Mouse (Mus musculus) liver, embryonic 12.5 days (tissue): ENCODE measurements around the gene Olfr1222. TPM values are rescaled to one million over a fixed set of nuclear protein-coding genes. Genes with fewer than 3 reads are reported as not detected.
"Not testable (repeated sequence)": the region's sequence is repeated elsewhere in the genome, so short reads cannot be mapped to it uniquely, and the experiment has no call there.

Source experiments
- ATAC-seq: fragments of 200-750 bp; cut with Nextera tagmentation; 2 replicates; pipeline ENCODE4 v1.8.0; 2017; ENCODE audit warnings: moderate number of reproducible peaks, mild to moderate bottlenecking, moderate library complexity
- H3K27ac ChIP-seq: fragments of 300-500 bp; sonication (generic); 2 replicates; pipeline ENCODE4 v1.5.1; 2016; ENCODE audit warnings: mild to moderate bottlenecking
- H3K27me3 ChIP-seq: fragments of 300-500 bp; sonication (generic); replicated peaks from 2 replicates; pipeline ENCODE4 v1.6.1; 2016; ENCODE audit warnings: mild to moderate bottlenecking, moderate library complexity
- H3K36me3 ChIP-seq: fragments of 300-500 bp; sonication (generic); 2 replicates; pipeline ENCODE4 v1.6.1; 2016; ENCODE audit warnings: mild to moderate bottlenecking, moderate library complexity
- H3K4me1 ChIP-seq: fragments of 300-500 bp; sonication (generic); 2 replicates; pipeline ENCODE4 v1.6.1; 2016
- H3K4me2 ChIP-seq: fragments of 300-500 bp; sonication (generic); 2 replicates; pipeline ENCODE4 v1.6.1; 2016; ENCODE audit warnings: mild to moderate bottlenecking, moderate library complexity
- H3K4me3 ChIP-seq: fragments of 300-500 bp; sonication (generic); 2 replicates; pipeline ENCODE4 v1.5.1; 2016; ENCODE audit warnings: mild to moderate bottlenecking, moderate library complexity
- H3K9ac ChIP-seq: fragments of 300-500 bp; sonication (generic); 2 replicates; pipeline ENCODE4 v1.6.1; 2016; ENCODE audit warnings: mild to moderate bottlenecking, moderate library complexity
- H3K9me3 ChIP-seq: fragments of 300-500 bp; sonication (generic); replicated peaks from 2 replicates; pipeline ENCODE4 v1.6.1; 2016; ENCODE audit warnings: mild to moderate bottlenecking, moderate library complexity
- WGBS: fragments of 180-500 bp; shearing (Covaris S2); methylation state at CpG from one replicate; pipeline ENCODE4 v1.1.7; 2016; ENCODE audit not compliant: insufficient replicate concordance; 5-methylcytosine and 5-hydroxymethylcytosine counted together
- polyA plus RNA-seq: library from polyadenylated mRNA; unstranded; fragments of >200 nt; fragmentation: Nextera tagmentation; extraction: Ambion mirVana; gene quantifications from 2 replicates; pipeline ENCODE4 v1.2.1, GENCODE M21; 2016

The Olfr1222 gene
- polyA plus RNA-seq, result not detected in 2 replicates

DNA sequence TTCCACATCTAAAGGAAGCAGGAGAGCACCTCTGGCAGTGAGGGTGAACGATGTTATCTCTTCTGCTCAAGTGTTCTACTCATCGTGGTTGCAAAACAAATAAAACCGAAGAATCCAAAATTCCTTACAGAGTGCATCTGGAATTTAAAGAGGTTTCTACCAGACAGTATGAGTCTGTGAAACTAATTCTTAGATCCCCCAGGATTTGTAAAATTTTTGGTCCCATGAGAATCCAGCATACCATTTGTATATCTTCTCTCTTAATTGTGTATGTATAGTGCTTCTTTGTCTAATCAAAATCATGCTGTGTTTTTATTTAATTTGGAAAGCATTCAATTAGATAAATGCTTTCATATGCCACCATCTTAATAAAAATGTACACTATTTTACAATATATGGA lies at the start of gene Olfr1222:
Gene Olfr1222 (minus strand): TSS at position 101 of the 400 bp plus-strand sequence.
- Histone ChIP-seq H3K36me3 (no peaks in the 10 kb centered on the region), H3K27me3 (no peaks in the 10 kb centered on the region), H3K9ac (no peak within 1 kb of the TSS), H3K27ac (no peak within 1 kb of the TSS), H3K9me3 (no peaks in the 10 kb centered on the region), H3K4me1 (no peaks in the 10 kb centered on the region), H3K4me3 (no peak within 1 kb of the TSS), H3K4me2 (no peak within 1 kb of the TSS)
- ATAC-seq, result no peak
- WGBS, result 39% methylated on average over 3 of the region's 3 CpGs

DNA sequence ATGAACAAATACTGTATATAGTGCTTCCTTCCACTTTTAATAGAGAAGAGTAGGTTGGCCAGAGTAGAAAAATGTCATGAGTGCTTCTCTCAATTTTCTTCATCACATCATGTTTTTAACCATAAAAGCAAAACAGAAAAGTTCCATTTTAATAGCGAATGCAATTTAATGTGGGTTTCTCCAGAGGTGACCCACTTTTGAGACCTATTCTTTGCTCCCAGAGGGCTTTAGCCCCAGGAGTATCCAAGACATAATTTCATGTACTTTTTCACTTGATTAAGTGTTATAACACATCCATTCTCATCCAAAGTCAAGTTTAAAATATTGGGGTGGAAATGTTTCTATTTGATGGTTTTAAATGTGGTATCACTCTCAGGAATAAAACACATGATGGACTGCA lies 41.7 kb upstream of the Olfr1222 start, which contains the start of gene Olfr1225:
Gene Olfr1225 (minus strand): TSS at position 101 of the 400 bp plus-strand sequence.
- H3K9ac ChIP-seq, result no peak within 1 kb of the TSS
- no peak within 1 kb of the TSS for H3K27ac ChIP-seq
- no peaks in the 10 kb centered on the region for H3K9me3 ChIP-seq
- ATAC-seq, result no peak
- H3K27me3 ChIP-seq, result no peaks in the 10 kb centered on the region
- H3K36me3 ChIP-seq, result no peaks in the 10 kb centered on the region
- H3K4me2 ChIP-seq, result no peak within 1 kb of the TSS
- WGBS, result 68% methylated on average over 1 of the region's 1 CpGs
- H3K4me3 ChIP-seq, result no peak within 1 kb of the TSS
- H3K4me1 ChIP-seq, result no peaks in the 10 kb centered on the region

DNA sequence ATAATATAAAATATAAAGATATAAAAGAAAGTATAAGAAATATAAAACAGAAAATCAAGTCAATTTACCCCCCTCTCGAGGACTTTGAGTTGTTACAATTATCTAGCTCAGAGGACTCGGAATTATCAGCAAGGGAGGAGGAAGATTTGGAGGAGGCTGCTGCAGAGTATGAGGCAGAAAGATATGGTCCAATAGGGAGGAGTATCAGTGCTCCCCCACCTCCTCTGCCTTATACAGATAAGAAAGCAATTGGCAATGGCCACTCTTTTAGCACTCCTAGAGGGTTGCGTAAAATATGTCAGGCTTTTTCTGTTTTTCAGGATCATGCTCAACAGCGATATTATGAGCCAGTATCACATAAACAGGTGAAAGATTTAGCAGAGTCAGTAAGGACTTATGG lies 31.9 kb upstream of the Olfr1222 start:
- not testable (repeated sequence) for H3K9me3 ChIP-seq, H3K4me1 ChIP-seq, H3K4me2 ChIP-seq, H3K9ac ChIP-seq, H3K27me3 ChIP-seq, H3K36me3 ChIP-seq, H3K27ac ChIP-seq, H3K4me3 ChIP-seq, ATAC-seq
- 66% methylated on average over 4 of the region's 4 CpGs for WGBS

DNA sequence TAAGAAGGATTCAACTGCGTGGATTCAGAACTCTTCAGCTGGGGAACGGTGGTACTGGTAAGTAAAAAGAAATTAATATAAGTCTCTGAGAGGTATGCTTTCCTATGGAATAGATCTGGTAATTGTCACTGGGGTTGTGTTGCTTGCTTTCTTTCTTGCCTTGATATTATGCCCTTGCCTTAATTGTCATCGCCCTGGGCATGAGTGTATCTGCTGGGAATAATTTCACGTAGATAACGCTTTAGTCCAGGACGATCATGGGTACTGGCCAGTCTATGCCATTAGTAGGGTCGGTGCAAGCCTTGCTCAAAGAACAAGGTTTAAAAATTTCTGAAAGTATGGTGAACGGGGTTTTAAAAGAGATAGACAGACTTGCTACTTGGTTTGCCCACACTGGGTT lies 31.1 kb upstream of the Olfr1222 start, which contains the start of gene Olfr1224-ps1:
Gene Olfr1224-ps1 (minus strand): TSS at position 101 of the 400 bp plus-strand sequence.
- ATAC-seq, H3K27me3 ChIP-seq, H3K4me3 ChIP-seq, H3K9ac ChIP-seq, H3K36me3 ChIP-seq, H3K9me3 ChIP-seq, H3K4me2 ChIP-seq, H3K4me1 ChIP-seq, H3K27ac ChIP-seq: not testable (repeated sequence)
- WGBS, result 83% methylated on average over 8 of the region's 8 CpGs

DNA sequence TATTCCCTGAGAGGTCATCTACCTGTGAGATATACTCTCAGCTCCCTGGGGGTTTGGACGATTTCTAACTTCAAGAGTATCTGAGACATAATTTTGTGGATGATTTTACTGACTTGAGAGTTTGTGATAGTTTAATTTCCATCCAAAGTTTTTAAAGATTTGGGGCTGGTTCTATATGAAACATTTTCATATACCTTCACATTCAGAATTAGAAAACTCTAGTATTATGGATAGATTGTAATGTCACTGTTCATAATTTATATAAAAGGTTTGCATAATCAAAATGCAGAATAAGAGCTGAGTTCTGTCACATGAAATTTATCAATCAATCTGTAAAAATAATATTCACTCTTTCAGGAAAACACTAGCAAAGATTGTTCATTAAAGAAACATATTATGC lies 18.6 kb upstream of the Olfr1222 start, which contains the start of gene Olfr1223:
Gene Olfr1223 (minus strand): TSS at position 101 of the 400 bp plus-strand sequence.
- Histone ChIP-seq H3K4me3 (no peak within 1 kb of the TSS), H3K9me3 (no peaks in the 10 kb centered on the region), H3K4me2 (no peak within 1 kb of the TSS), H3K9ac (no peak within 1 kb of the TSS), H3K36me3 (no peaks in the 10 kb centered on the region), H3K27ac (no peak within 1 kb of the TSS), H3K27me3 (no peaks in the 10 kb centered on the region), H3K4me1 (no peaks in the 10 kb centered on the region)
- WGBS, result 44% methylated on average over 1 of the region's 1 CpGs
- no peak for ATAC-seq

DNA sequence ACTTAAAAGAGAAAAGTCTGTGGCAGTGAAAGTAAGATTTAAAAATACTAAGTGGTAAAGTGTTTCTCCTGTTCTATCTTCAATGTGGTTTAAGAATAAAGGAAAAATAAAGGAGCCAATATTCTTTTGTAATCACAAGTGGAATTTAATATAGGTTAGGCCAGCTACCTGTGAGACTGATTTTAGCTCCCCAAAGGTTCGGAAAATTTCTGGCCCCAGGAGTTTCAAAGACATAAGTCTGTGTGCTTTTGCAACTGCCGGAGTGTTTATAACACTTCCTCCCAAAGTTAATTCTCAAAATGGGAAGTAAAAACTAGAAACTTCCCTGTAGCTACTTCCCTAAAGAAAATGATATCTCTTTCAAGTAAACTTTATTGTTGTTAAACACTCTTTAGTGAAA lies 15.7 kb downstream of the Olfr1222 start, which contains the start of gene Olfr1221:
Gene Olfr1221 (minus strand): TSS at position 101 of the 400 bp plus-strand sequence.
- 41% methylated on average over 2 of the region's 2 CpGs for WGBS
- ATAC-seq, result no peak
- Histone ChIP-seq H3K36me3 (no peaks in the 10 kb centered on the region), H3K4me2 (no peak within 1 kb of the TSS), H3K27ac (no peak within 1 kb of the TSS), H3K27me3 (no peaks in the 10 kb centered on the region), H3K4me1 (no peaks in the 10 kb centered on the region), H3K4me3 (no peak within 1 kb of the TSS), H3K9me3 (no peaks in the 10 kb centered on the region), H3K9ac (no peak within 1 kb of the TSS)

DNA sequence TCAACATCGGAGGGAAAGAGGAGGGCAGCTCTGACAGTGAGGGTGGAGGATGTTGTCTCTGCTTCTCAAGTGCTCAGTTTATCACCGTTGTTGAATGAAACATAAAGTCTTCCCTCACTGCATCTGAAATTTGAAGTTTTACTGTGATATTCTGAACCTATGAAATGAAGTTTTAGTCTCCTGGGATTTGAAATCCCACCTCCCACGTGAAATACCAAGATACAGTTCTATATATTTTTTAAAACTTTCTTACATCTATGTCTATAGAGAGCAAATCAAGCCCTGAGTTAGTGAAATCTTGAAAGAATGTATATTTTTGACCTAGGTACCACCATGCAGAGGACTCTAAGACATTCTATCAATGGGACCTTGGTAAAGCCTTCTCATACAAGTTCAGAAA lies 26.1 kb downstream of the Olfr1222 start, which contains the start of gene Olfr1220:
Gene Olfr1220 (minus strand): TSS at position 101 of the 400 bp plus-strand sequence.
- no peak within 1 kb of the TSS for H3K27ac ChIP-seq
- 60% methylated on average over 3 of the region's 3 CpGs for WGBS
- no peaks in the 10 kb centered on the region for H3K36me3 ChIP-seq
- no peaks in the 10 kb centered on the region for H3K9me3 ChIP-seq
- no peak within 1 kb of the TSS for H3K4me3 ChIP-seq
- H3K4me1 ChIP-seq, result no peaks in the 10 kb centered on the region
- ATAC-seq, result no peak
- H3K9ac ChIP-seq, result no peak within 1 kb of the TSS
- no peak within 1 kb of the TSS for H3K4me2 ChIP-seq
- H3K27me3 ChIP-seq, result no peaks in the 10 kb centered on the region

DNA sequence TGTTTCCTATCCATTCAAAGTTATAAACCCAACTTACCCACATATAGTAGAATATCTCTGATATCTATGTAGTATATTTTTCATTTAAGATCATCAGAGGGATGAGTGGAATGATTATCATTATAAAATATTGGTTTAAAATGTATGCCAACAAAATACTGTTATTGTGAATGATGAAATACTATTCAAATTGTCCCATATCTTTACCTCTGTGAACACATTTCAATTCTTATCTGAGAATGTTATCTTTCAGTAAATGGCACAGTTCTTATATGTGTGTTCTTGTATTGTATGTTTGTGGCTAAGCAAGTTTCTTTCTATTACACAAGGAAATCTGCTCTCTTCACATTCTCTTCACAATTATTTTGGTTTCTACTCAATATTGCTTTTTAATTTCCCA lies 27.2 kb downstream of the Olfr1222 start:
- Histone ChIP-seq H3K36me3 (no peaks in the 10 kb centered on the region), H3K4me1 (no peaks in the 10 kb centered on the region), H3K27ac (no peak overlapping the region), H3K27me3 (no peaks in the 10 kb centered on the region), H3K9ac (no peak overlapping the region), H3K4me3 (no peak overlapping the region), H3K9me3 (no peaks in the 10 kb centered on the region), H3K4me2 (no peak overlapping the region)
- no peak for ATAC-seq

DNA sequence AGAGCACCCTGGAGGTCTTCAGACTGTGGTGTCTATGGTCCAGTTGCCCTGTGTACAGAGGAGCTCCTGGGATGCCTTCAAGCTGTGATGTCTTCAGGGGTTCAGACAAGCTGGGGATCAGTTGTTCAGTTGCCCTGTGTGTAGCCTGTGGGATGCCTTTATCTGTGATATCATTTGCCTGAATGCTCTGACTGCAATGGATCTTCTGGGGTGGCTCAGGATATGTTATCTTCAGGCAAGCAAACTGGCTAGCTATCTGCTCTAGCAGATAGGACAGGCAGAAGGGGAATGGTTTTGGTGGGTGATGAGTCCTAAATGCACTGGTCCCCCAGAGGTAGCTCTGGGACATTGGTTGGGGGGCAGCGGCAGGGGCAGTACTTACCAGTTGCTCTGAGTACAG lies 39.0 kb downstream of the Olfr1222 start:
- 85% methylated on average over 1 of the region's 1 CpGs for WGBS
- no peak overlapping the region for H3K4me2 ChIP-seq
- no peaks in the 10 kb centered on the region for H3K36me3 ChIP-seq
- H3K4me3 ChIP-seq, result no peak overlapping the region
- H3K9ac ChIP-seq, result no peak overlapping the region
- no peak for ATAC-seq
- no peaks in the 10 kb centered on the region for H3K27me3 ChIP-seq
- H3K9me3 ChIP-seq, result no peaks in the 10 kb centered on the region
- no peak overlapping the region for H3K27ac ChIP-seq
- no peaks in the 10 kb centered on the region for H3K4me1 ChIP-seq

DNA sequence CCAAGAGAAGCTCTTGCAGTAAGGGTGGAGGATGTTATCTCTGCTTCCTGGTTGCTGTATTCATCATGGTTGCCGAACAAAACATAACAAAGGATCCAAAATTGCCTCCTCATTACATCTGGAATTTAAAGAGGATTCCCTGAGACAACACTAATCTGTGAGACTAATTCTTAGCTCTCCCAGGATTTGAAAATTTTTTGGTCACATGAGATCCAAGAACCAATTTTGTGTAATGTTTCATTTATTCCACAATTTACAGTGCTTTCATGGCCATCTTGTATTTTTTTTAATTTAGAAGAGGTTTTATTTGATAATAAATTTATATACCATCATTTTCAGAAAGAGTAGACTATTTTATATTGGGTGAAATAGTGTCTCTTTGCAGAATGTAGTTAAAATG lies 49.4 kb downstream of the Olfr1222 start, which contains the start of gene Olfr1219:
Gene Olfr1219 (minus strand): TSS at position 101 of the 400 bp plus-strand sequence.
- Histone ChIP-seq H3K27ac (no peak within 1 kb of the TSS), H3K4me1 (no peaks in the 10 kb centered on the region), H3K9ac (no peak within 1 kb of the TSS), H3K4me3 (no peak within 1 kb of the TSS), H3K9me3 (no peaks in the 10 kb centered on the region), H3K36me3 (no peaks in the 10 kb centered on the region), H3K4me2 (no peak within 1 kb of the TSS), H3K27me3 (no peaks in the 10 kb centered on the region)
- no peak for ATAC-seq
- 41% methylated on average over 1 of the region's 1 CpGs for WGBS

DNA sequence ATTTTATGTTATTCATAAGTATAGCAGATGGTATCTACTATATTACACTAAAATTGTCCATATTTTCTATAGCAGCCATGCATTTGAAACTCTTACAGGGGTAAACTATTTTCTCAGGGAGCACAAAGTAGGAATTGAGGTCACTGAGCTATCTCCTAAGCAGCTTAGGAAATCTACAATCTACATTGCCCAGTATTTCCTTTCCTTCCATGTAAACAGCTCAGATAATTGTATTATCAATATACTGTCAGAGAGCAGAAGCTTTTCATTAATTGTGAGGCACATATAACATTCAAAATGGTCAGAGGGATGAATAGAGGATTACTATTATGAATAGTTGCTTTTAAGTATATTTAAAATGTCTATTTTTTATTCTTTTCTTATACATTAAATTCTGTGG lies 51.4 kb downstream of the Olfr1222 start:
- H3K27me3 ChIP-seq, result no peaks in the 10 kb centered on the region
- no peaks in the 10 kb centered on the region for H3K36me3 ChIP-seq
- no peaks in the 10 kb centered on the region for H3K9me3 ChIP-seq
- no peak overlapping the region for H3K4me2 ChIP-seq
- H3K4me3 ChIP-seq, result no peak overlapping the region
- ATAC-seq, result no peak
- no peaks in the 10 kb centered on the region for H3K4me1 ChIP-seq
- H3K27ac ChIP-seq, result no peak overlapping the region
- no peak overlapping the region for H3K9ac ChIP-seq
